Mouse (Mus musculus) CH12.LX (cell line): Measurements from ENCODE around the gene Pithd1. TPM values are rescaled to one million over a fixed set of nuclear protein-coding genes. Genes with fewer than 3 reads are reported as not detected.
A peak's percentile ranks its signal among the peaks of the same experiment; 100 is the strongest.

Source experiments
- DNase-seq: peaks from one replicate; pipeline ENCODE4 v3.0.0-alpha.2; 2013; ENCODE audit errors: extremely low read depth
- H3K27ac ChIP-seq: 2 replicates; pipeline ENCODE4 v1.5.1; 2012; ENCODE audit warnings: low read depth, mild to moderate bottlenecking, control low read depth, moderate library complexity; ENCODE audit not compliant: insufficient read depth
- H3K27me3 ChIP-seq: replicated peaks from 2 replicates; pipeline ENCODE3; 2012; ENCODE audit warnings: inconsistent platforms
- H3K36me3 ChIP-seq, 2 experiments: replicated peaks in 1 of 2; 2 replicates each; pipeline versions ENCODE3 to v1.6.1; 2012; ENCODE audit warnings: inconsistent platforms in 1 of 2, low read length in 1 of 2, mild to moderate bottlenecking in 1 of 2, mixed read lengths in 1 of 2, moderate library complexity in 1 of 2; ENCODE audit not compliant: control insufficient read depth in 1 of 2, insufficient read depth in 1 of 2
- H3K4me1 ChIP-seq, 2 experiments: 2 replicates each; pipeline ENCODE4 v1.6.1; 2012; ENCODE audit warnings: inconsistent platforms in 1 of 2, moderate library complexity in 1 of 2; ENCODE audit not compliant: insufficient read depth in 2 of 2, control insufficient read depth in 1 of 2
- H3K4me2 ChIP-seq: 2 replicates; pipeline ENCODE4 v1.6.1; 2012; ENCODE audit warnings: low read depth, mild to moderate bottlenecking, control low read depth; ENCODE audit not compliant: poor library complexity, insufficient read depth, severe bottlenecking
- H3K4me3 ChIP-seq, 3 experiments: fragments of 150-350 bp in 1 of 3; sonication (generic) in 1 of 3; replicated peaks in 1 of 3; 2 replicates each; pipeline versions ENCODE3 to v1.5.1; 2011 to 2012; ENCODE audit warnings: low read depth in 2 of 3, low read length in 2 of 3, mild to moderate bottlenecking in 2 of 3, moderate library complexity in 2 of 3, control low read depth in 1 of 3, improper control_type of control experiment in 1 of 3, inconsistent platforms in 1 of 3, mixed read lengths in 1 of 3; ENCODE audit not compliant: poor library complexity in 1 of 3
- H3K79me2 ChIP-seq: replicated peaks from 2 replicates; pipeline ENCODE4 v1.6.1; 2012; ENCODE audit warnings: mild to moderate bottlenecking, moderate library complexity; ENCODE audit not compliant: control insufficient read depth, poor library complexity, insufficient read depth, severe bottlenecking; ENCODE audit errors: extremely low read depth
- H3K9ac ChIP-seq: 2 replicates; pipeline ENCODE4 v1.6.1; 2012; ENCODE audit warnings: low read depth, mild to moderate bottlenecking, control low read depth, moderate library complexity; ENCODE audit not compliant: insufficient read depth
- H3K9me3 ChIP-seq: replicated peaks from 2 replicates; pipeline ENCODE3; 2012; ENCODE audit warnings: low read length, inconsistent platforms, mixed read lengths
- ETS1 ChIP-seq: conservative IDR thresholded peaks from 2 replicates; pipeline ENCODE4 v1.6.1; 2012; ENCODE audit warnings: low read depth, mild to moderate bottlenecking, inconsistent platforms, low read length, improper control_type of control experiment, moderate library complexity
- HCFC1 ChIP-seq: IDR thresholded peaks from 2 replicates; pipeline ENCODE4 v1.6.1; 2012; ENCODE audit warnings: low read depth, mild to moderate bottlenecking, inconsistent platforms, low read length, improper control_type of control experiment
- MAFK ChIP-seq: IDR thresholded peaks from 2 replicates; pipeline ENCODE4 v1.6.1; 2011; ENCODE audit warnings: low read length, improper control_type of control experiment; ENCODE audit not compliant: insufficient replicate concordance
- RAD21 ChIP-seq: IDR thresholded peaks from 2 replicates; pipeline ENCODE4 v1.6.1; 2011; ENCODE audit warnings: low read depth, mild to moderate bottlenecking, low read length, improper control_type of control experiment, moderate library complexity
- USF1 ChIP-seq: IDR thresholded peaks from 2 replicates; pipeline ENCODE4 v1.6.1; 2014; ENCODE audit warnings: low read depth, mild to moderate bottlenecking, inconsistent platforms, low read length, improper control_type of control experiment
- dilution Hi-C: fragments of 300-500 bp; cut with MboI; formaldehyde crosslinking; loops from 2 replicates; pipeline ENCODE4 v1.14.3; 2020; ENCODE audit warnings: low sequenced_read_pairs; ENCODE audit not compliant: extremely low pct_unique_long_range_greater_than_20kb, extremely low pct_ligation_motif_present
- in situ Hi-C: fragments of 300-500 bp; cut with MboI; formaldehyde crosslinking; loops from 3 replicates; pipeline ENCODE4 v1.14.3; 2019; ENCODE audit warnings: low sequenced_read_pairs, low pct_ligation_motif_present, low pct_unique_long_range_greater_than_20kb, mixed read lengths
- polyA plus RNA-seq: library from polyadenylated mRNA; unstranded; fragments of >175 nt; gene quantifications from 2 replicates; pipeline ENCODE4 v1.2.1, GENCODE M21; 2012; ENCODE audit warnings: low read depth; ENCODE audit not compliant: insufficient read length
- total RNA-seq, 2 experiments: library from RNA; depleted of rRNA; stranded (reverse); fragments of 300-350 nt in 1 of 2; fragments of >200 nt in 1 of 2; gene quantifications; 2 replicates each; pipeline ENCODE4 v1.2.3; 2012 to 2014

The Pithd1 gene
- total and polyA plus RNA-seq, 3 experiments, result 53.2 to 87.5 (median 53.2) TPM

- in situ Hi-C loops, result loop anchor here (5.0 kb wide), 1 partner anchor 47 kb away; no protein-coding TSS in a partner anchor
- H3K9ac ChIP-seq, result peak overlapping the region; percentile 61; the same call in 1 of the 2 replicates
- no peak for DNase-seq
- dilution Hi-C loops, result no loop called here
- no peak for TF ChIP-seq USF1
- TF ChIP-seq ETS1, result no peak
- H3K9me3 ChIP-seq, result no peaks in the 10 kb centered on the region
- H3K36me3 ChIP-seq, result peaks cover 24 to 42% of the 10 kb centered on the region in 2 experiments
- no peak overlapping the region for H3K27ac ChIP-seq
- peak overlapping the region; percentile 82 for H3K4me2 ChIP-seq
- H3K4me3 ChIP-seq, result peak overlapping the region; percentile 96 to 99 (median 96)
- H3K27me3 ChIP-seq, result no peaks in the 10 kb centered on the region
- H3K4me1 ChIP-seq, result peaks cover 2 to 26% of the 10 kb centered on the region in 2 experiments; a peak in 2 of 4 replicates
- peaks cover 21% of the 10 kb centered on the region for H3K79me2 ChIP-seq
Observed at GRCm38 (mm10) chr4:135985769-135986168, 1.3 kb downstream of the Pithd1 start.

DNA sequence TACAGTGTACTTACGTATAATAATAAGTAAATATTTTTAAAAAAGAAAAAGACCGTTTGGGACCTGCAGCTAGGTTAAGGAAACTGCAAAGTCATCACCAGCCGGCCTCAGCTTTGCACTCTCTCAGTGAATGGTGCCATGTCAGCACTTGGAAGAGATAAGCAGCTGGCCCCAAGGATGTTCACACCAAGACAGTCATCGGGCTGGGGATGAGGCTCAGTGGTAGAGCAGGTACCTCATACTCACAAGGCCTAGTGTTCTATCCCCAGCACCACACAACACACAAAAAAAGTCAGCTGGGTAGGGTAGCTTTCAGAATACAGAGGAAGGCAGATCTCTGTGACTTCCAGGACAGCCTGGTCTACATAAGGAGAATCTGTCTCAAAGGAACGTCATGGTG, 1.9 kb downstream of the Pithd1 start:
- H3K27me3 ChIP-seq, result no peaks in the 10 kb centered on the region
- no peak overlapping the region for H3K4me3 ChIP-seq
- peaks cover 2 to 26% of the 10 kb centered on the region in 2 experiments; a peak in 2 of 4 replicates for H3K4me1 ChIP-seq
- no peaks in the 10 kb centered on the region for H3K9me3 ChIP-seq
- H3K9ac ChIP-seq, result no peak overlapping the region
- peak overlapping the region; percentile 82; the same call in 1 of the 2 replicates for H3K4me2 ChIP-seq
- no peak for DNase-seq
- peaks cover 25 to 45% of the 10 kb centered on the region in 2 experiments for H3K36me3 ChIP-seq
- dilution Hi-C loops, result no loop called here
- no peak overlapping the region for H3K27ac ChIP-seq
- in situ Hi-C loops, result loop anchor here (5.0 kb wide), 1 partner anchor 47 kb away; no protein-coding TSS in a partner anchor
- H3K79me2 ChIP-seq, result peaks cover 21% of the 10 kb centered on the region
- TF ChIP-seq RAD21, result no peak
- TF ChIP-seq MAFK, result 0 out of 2 replicates have a peak, but pooled peaks have one; percentile 9
- TF ChIP-seq, all 38 proteins: peak for 1

DNA sequence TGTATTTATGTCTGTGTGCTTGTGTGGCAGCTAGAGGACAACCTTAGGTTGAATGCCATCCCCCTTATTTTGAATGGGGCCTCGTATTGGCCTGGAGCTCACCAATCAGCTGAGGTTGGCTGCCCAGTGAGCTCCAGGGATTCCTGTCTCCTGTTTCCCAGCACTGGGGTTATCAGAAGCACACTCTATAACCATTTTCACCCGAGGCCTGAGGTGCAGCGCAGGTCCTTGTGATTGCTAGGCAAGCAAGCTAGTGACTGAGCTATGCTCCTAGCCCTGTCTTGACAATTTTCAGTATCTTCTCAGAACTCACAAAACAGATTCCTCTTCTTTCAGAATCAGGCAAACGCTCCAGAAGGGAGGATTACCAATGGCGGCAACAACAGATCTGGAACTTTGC, 2.5 kb downstream of the Pithd1 start:
- H3K27me3 ChIP-seq, result no peaks in the 10 kb centered on the region
- in situ Hi-C loops, result no loop called here
- TF ChIP-seq HCFC1, result no peak
- H3K4me1 ChIP-seq, result peaks cover 2 to 26% of the 10 kb centered on the region in 2 experiments; a peak in 2 of 4 replicates
- H3K79me2 ChIP-seq, result peaks cover 21% of the 10 kb centered on the region
- H3K27ac ChIP-seq, result no peak overlapping the region
- DNase-seq, result no peak
- no peak overlapping the region for H3K4me2 ChIP-seq
- H3K36me3 ChIP-seq, result peaks cover 25 to 45% of the 10 kb centered on the region in 2 experiments
- H3K9ac ChIP-seq, result no peak overlapping the region
- no peaks in the 10 kb centered on the region for H3K9me3 ChIP-seq
- dilution Hi-C loops, result no loop called here
- no peak overlapping the region for H3K4me3 ChIP-seq
